Mouse (Mus musculus): ENCODE data around the gene Pnmal2.

- TF ChIP-seq CTCF (IDR thresholded peaks at IDR 0.05; ENCODE audit: low read depth) (no peak), EP300 (optimal IDR thresholded peaks at IDR 0.05) (no peak)
Measured at GRCm38 (mm10) chr7:16914453-16915343, 29.8 kb upstream of the Pnmal2 start.

All from stomach, postnatal 0 days (tissue).